Mouse (Mus musculus) intestine, embryonic 16.5 days (tissue): ENCODE measurements around the gene Zfp777. TPM values are rescaled to one million over a fixed set of nuclear protein-coding genes. Genes with fewer than 3 reads are reported as not detected.
A peak's percentile ranks its signal among the peaks of the same experiment; 100 is the strongest.

Experiments
- ATAC-seq: fragments of 200-750 bp; cut with Nextera tagmentation; 2 replicates; pipeline ENCODE4 v1.8.0; 2017; ENCODE audit warnings: moderate TSS enrichment, moderate library complexity
- H3K27ac ChIP-seq: fragments of 300-500 bp; sonication (generic); 2 replicates; pipeline ENCODE4 v1.5.1; 2014; ENCODE audit warnings: mild to moderate bottlenecking, low read length
- H3K27me3 ChIP-seq: fragments of 300-500 bp; sonication (generic); replicated peaks from 2 replicates; pipeline ENCODE4 v1.6.1; 2014; ENCODE audit warnings: low read length, control low read depth, mixed read lengths; ENCODE audit not compliant: control insufficient read depth, insufficient read depth
- H3K36me3 ChIP-seq: fragments of 300-500 bp; sonication (generic); 2 replicates; pipeline ENCODE4 v1.6.1; 2014; ENCODE audit warnings: low read length, control low read depth; ENCODE audit not compliant: control insufficient read depth, insufficient read depth
- H3K4me1 ChIP-seq: fragments of 300-500 bp; sonication (generic); 2 replicates; pipeline ENCODE4 v1.6.1; 2014; ENCODE audit warnings: low read length, control low read depth, mixed read lengths; ENCODE audit not compliant: control insufficient read depth, insufficient read depth
- H3K4me2 ChIP-seq: fragments of 300-500 bp; sonication (generic); 2 replicates; pipeline ENCODE4 v1.6.1; 2014; ENCODE audit warnings: low read depth, low read length, control low read depth
- H3K4me3 ChIP-seq: fragments of 300-500 bp; sonication (generic); 2 replicates; pipeline ENCODE4 v1.5.1; 2014; ENCODE audit warnings: mild to moderate bottlenecking, low read length
- H3K9ac ChIP-seq: fragments of 300-500 bp; sonication (generic); 2 replicates; pipeline ENCODE4 v1.6.1; 2014; ENCODE audit warnings: low read depth, low read length
- H3K9me3 ChIP-seq: fragments of 300-500 bp; sonication (generic); 2 replicates; pipeline ENCODE4 v1.6.1; 2016; ENCODE audit warnings: low read length, control low read depth; ENCODE audit not compliant: control insufficient read depth
- WGBS: fragments of 180-500 bp; shearing (Covaris S2); extraction: QIAGEN DNeasy Blood & Tissue Kit; methylation state at CpG from one replicate; pipeline ENCODE4 v1.1.7; 2014; 5-methylcytosine and 5-hydroxymethylcytosine counted together
- polyA plus RNA-seq: library from polyadenylated mRNA; unstranded; fragments of >200 nt; fragmentation: Nextera tagmentation; extraction: Ambion mirVana; gene quantifications from 2 replicates; pipeline ENCODE4 v1.2.1, GENCODE M21; 2015

Zfp777 gene
- polyA plus RNA-seq, 1 experiment from 2014 or later, result 4.6 TPM

- Histone ChIP-seq H3K9ac (no peak overlapping the region; the same call in 1 of the 2 replicates), H3K4me1 (peaks cover 5% of the 10 kb centered on the region; the same call in 1 of the 2 replicates), H3K4me2 (no peak overlapping the region), H3K4me3 (no peak overlapping the region), H3K27ac (no peak overlapping the region), H3K36me3 (peaks cover 25% of the 10 kb centered on the region), H3K27me3 (no peaks in the 10 kb centered on the region), H3K9me3 (no peaks in the 10 kb centered on the region)
- ATAC-seq, result peak; percentile 81
- 77% methylated on average over 3 of the region's 3 CpGs for WGBS
Measured at GRCm38 (mm10) chr6:48067492-48067891, 18.8 kb upstream of the Zfp777 start.

DNA sequence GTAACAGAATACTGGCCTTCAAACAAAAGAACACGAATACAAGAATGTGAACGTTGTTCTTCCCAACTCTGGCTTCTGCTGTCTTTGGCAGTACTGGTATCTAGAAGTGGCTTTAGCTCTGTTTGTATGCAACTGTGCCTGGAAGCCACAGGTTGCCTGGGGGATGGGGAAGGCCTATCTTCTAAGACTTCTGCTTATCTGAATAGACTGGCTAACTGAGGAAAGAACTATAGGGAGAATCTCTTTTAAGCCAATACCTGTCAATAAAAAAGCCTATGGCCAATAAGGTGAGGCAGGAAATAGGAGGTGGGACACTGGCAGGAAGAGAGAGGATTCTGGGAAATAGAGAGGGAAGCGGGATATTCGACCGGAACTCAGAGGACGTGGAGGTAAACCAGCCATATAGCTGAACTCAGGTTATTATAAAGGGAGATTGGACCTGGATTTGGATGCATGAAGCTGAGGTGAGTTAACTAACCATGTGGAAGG is 16.9 kb upstream of the Zfp777 start:
- Histone ChIP-seq H3K36me3 (peaks cover 25% of the 10 kb centered on the region), H3K4me1 (peaks cover 5% of the 10 kb centered on the region; the same call in 1 of the 2 replicates)
- 93% methylated on average over 6 of the region's 6 CpGs for WGBS

GRCm38 (mm10) chr6:48064451-48064850 is 15.7 kb upstream of the Zfp777 start:
- Histone ChIP-seq H3K4me1 (peaks cover 5% of the 10 kb centered on the region; the same call in 1 of the 2 replicates), H3K4me2 (no peak overlapping the region), H3K36me3 (peaks cover 25% of the 10 kb centered on the region), H3K4me3 (no peak overlapping the region), H3K9me3 (no peaks in the 10 kb centered on the region), H3K27me3 (no peaks in the 10 kb centered on the region), H3K9ac (no peak overlapping the region), H3K27ac (no peak overlapping the region)
- ATAC-seq, result no peak
- 92% methylated on average over 14 of the region's 14 CpGs for WGBS

More for the DNA sequence above, 16.9 kb upstream of the Zfp777 start:
- Histone ChIP-seq H3K27me3 (no peaks in the 10 kb centered on the region), H3K9ac (no peak overlapping the region), H3K9me3 (no peaks in the 10 kb centered on the region), H3K4me2 (no peak overlapping the region), H3K4me3 (no peak overlapping the region), H3K27ac (no peak overlapping the region)
- no peak for ATAC-seq

- 0 out of 2 replicates have a peak, but pooled peaks have one; percentile 14 for ATAC-seq
Measured at GRCm38 (mm10) chr6:48063940-48064339, 15.2 kb upstream of the Zfp777 start.

GRCm38 (mm10) chr6:48060895-48061294 is 12.2 kb upstream of the Zfp777 start:
- no peaks in the 10 kb centered on the region for H3K4me1 ChIP-seq
- WGBS, result 91% methylated on average over 1 of the region's 1 CpGs
- no peak overlapping the region for H3K4me3 ChIP-seq
- ATAC-seq, result no peak
- H3K4me2 ChIP-seq, result no peak overlapping the region
- H3K9ac ChIP-seq, result no peak overlapping the region
- H3K9me3 ChIP-seq, result no peaks in the 10 kb centered on the region
- peaks cover 22% of the 10 kb centered on the region for H3K36me3 ChIP-seq
- H3K27me3 ChIP-seq, result no peaks in the 10 kb centered on the region
- no peak overlapping the region for H3K27ac ChIP-seq

More at GRCm38 (mm10) chr6:48063940-48064339, 15.2 kb upstream of the Zfp777 start:
- peaks cover 23% of the 10 kb centered on the region for H3K36me3 ChIP-seq
- no peak overlapping the region for H3K27ac ChIP-seq
- no peak overlapping the region for H3K9ac ChIP-seq
- H3K4me2 ChIP-seq, result no peak overlapping the region
- peaks cover 5% of the 10 kb centered on the region; the same call in 1 of the 2 replicates for H3K4me1 ChIP-seq
- no peak overlapping the region for H3K4me3 ChIP-seq
- H3K27me3 ChIP-seq, result no peaks in the 10 kb centered on the region
- H3K9me3 ChIP-seq, result no peaks in the 10 kb centered on the region
- WGBS, result 92% methylated on average over 28 of the region's 28 CpGs

DNA sequence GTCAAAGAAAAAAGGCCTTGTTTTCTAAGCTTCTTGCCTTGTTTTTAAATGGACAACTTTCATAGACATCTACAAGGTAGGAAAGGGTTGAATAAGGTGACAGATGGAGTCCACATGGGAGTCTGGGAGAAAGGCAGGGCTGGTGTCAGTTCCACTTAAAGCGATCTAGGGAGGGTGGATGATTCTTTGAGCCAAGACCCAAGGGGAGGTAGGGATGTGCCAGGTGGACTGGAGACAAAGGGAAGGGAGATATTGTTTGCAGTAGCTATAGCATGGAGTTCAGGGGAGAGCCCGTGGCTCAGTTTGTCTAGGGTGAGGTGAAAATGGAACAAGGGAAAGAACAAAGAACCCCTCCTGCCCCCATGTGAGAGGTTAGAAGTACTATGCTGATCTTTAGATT is 11.7 kb upstream of the Zfp777 start:
- Histone ChIP-seq H3K27me3 (no peaks in the 10 kb centered on the region), H3K4me1 (no peaks in the 10 kb centered on the region), H3K4me2 (no peak overlapping the region), H3K27ac (no peak overlapping the region), H3K9me3 (no peaks in the 10 kb centered on the region), H3K36me3 (peaks cover 21% of the 10 kb centered on the region), H3K9ac (no peak overlapping the region), H3K4me3 (no peak overlapping the region)
- no peak for ATAC-seq
- WGBS, result 69% methylated on average over 2 of the region's 2 CpGs

GRCm38 (mm10) chr6:48052136-48052535 is 3.4 kb upstream of the Zfp777 start:
- 83% methylated on average over 6 of the region's 6 CpGs for WGBS
- Histone ChIP-seq H3K27ac (no peak overlapping the region), H3K9ac (no peak overlapping the region), H3K4me3 (no peak overlapping the region), H3K4me2 (no peak overlapping the region), H3K27me3 (no peaks in the 10 kb centered on the region), H3K9me3 (no peaks in the 10 kb centered on the region), H3K36me3 (no peaks in the 10 kb centered on the region), H3K4me1 (peaks cover 10% of the 10 kb centered on the region; the same call in 1 of the 2 replicates)
- ATAC-seq, result no peak

DNA sequence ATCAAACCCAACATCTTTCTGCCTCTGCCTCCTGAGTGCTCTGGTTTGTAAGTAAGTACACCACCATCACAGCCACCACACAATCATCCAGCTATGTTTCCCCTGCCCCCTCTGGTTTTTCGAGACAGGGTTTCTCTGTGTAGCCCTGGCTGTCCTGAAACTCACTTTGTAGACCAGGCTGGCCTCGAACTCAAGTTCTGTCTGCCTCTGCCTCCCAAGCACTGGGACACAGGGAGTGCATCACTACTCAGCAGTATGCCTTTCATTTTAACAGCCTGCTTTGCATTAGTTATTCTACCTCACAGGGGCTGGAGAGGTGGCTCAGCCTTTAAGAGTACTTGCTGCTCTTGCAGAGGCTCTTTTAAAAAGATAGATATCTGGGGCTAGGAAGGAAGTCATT is 3.0 kb upstream of the Zfp777 start:
- no peak overlapping the region for H3K27ac ChIP-seq
- no peak overlapping the region for H3K4me3 ChIP-seq
- no peaks in the 10 kb centered on the region for H3K27me3 ChIP-seq
- H3K36me3 ChIP-seq, result no peaks in the 10 kb centered on the region
- 80% methylated on average over 2 of the region's 2 CpGs for WGBS
- H3K4me2 ChIP-seq, result no peak overlapping the region
- no peak overlapping the region for H3K9ac ChIP-seq
- no peaks in the 10 kb centered on the region for H3K9me3 ChIP-seq
- peaks cover 13% of the 10 kb centered on the region; the same call in 1 of the 2 replicates for H3K4me1 ChIP-seq
- no peak for ATAC-seq

DNA sequence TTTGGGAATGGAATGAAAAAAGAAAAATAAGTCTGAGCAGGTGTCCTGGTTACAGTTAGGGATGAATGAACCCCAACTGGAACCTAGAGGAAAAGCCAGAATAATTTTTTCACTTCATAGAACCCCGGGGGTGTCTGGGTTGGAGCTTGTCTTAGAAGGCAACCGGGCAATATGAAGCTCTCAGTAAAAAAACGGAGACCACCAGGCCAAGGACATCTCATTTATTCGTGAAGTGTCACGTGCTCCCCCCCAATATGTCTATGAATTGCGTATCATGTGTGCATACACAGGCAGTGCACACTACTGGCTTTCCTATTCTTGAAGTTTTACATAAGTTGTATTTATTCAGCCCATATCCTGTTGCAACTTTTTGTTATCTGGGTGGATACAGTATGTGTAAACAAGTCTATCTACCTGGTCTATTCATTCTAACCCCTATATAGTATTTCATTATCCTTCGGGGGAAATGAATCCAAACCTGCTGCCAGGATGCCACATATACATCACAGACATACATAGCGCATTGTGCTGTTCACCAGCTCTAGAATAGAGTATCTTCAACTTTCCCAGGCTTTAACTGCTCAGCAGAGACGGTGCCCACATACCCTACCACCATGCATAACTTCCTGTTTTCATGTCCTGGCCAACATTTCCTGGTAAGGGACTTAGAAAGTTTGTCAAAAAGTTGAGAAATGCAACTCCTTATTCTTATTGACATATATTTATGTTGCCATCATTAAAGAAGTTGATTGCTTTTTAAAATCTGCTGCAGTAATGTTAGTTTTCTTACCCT is 758 bp upstream of the Zfp777 start:
- Histone ChIP-seq H3K4me2 (peak overlapping the region; percentile 75), H3K4me3 (peak overlapping the region; percentile 88), H3K27ac (no peak overlapping the region), H3K27me3 (no peaks in the 10 kb centered on the region), H3K4me1 (peaks cover 14% of the 10 kb centered on the region; the same call in 1 of the 2 replicates), H3K36me3 (no peaks in the 10 kb centered on the region), H3K9me3 (no peaks in the 10 kb centered on the region), H3K9ac (peak overlapping the region; percentile 89; the same call in 1 of the 2 replicates)
- no peak for ATAC-seq
- 49% methylated on average over 9 of the region's 9 CpGs for WGBS
